Mouse (Mus musculus) thymus, postnatal 4 days (tissue): ENCODE results near the gene Trim71.
"Not testable (repeated sequence)": the region's sequence is repeated elsewhere in the genome, so short reads cannot be mapped to it uniquely, and the experiment has no call there.

Experiments used
- DNase-seq: peaks from one replicate; pipeline ENCODE4 v3.0.0; 2021

Gene Trim71

GRCm38 (mm10) chr9:114525073-114525633 lies 39.0 kb downstream of the Trim71 start:
- DNase-seq, result no peak

GRCm38 (mm10) chr9:114522501-114522900 lies 41.7 kb downstream of the Trim71 start:
- no peak for DNase-seq

GRCm38 (mm10) chr9:114522041-114522440 lies 42.1 kb downstream of the Trim71 start:
- DNase-seq, result peak; percentile 54

- not testable (repeated sequence) for DNase-seq
Measured at GRCm38 (mm10) chr9:114520529-114520928, 43.6 kb downstream of the Trim71 start.

GRCm38 (mm10) chr9:114518812-114519477 lies 45.2 kb downstream of the Trim71 start:
- no peak for DNase-seq

GRCm38 (mm10) chr9:114517924-114518497 lies 46.2 kb downstream of the Trim71 start:
- no peak for DNase-seq

- DNase-seq, result no peak
Measured at GRCm38 (mm10) chr9:114515364-114515763, 48.8 kb downstream of the Trim71 start, which contains the start of gene C130032M10Rik. Gene C130032M10Rik, plus strand, starts transcription at chr9:114515697.

- DNase-seq, result no peak
Measured at GRCm38 (mm10) chr9:114512831-114513230, 51.3 kb downstream of the Trim71 start.

- peak; percentile 62 for DNase-seq
Measured at GRCm38 (mm10) chr9:114509785-114510184, 54.4 kb downstream of the Trim71 start.

GRCm38 (mm10) chr9:114507421-114507820 lies 56.7 kb downstream of the Trim71 start:
- DNase-seq, result no peak

GRCm38 (mm10) chr9:114506564-114506963 lies 57.6 kb downstream of the Trim71 start:
- DNase-seq, result no peak

- DNase-seq, result no peak
Measured at GRCm38 (mm10) chr9:114504816-114505215, 59.4 kb downstream of the Trim71 start, which contains the start of gene Ccr4. Gene Ccr4, minus strand, starts transcription at chr9:114504916.

GRCm38 (mm10) chr9:114502711-114503427 lies 61.3 kb downstream of the Trim71 start:
- no peak for DNase-seq

- DNase-seq, result no peak
Measured at GRCm38 (mm10) chr9:114501913-114502312, 62.3 kb downstream of the Trim71 start.

GRCm38 (mm10) chr9:114501111-114501510 lies 63.1 kb downstream of the Trim71 start:
- DNase-seq, result no peak

GRCm38 (mm10) chr9:114499783-114500515 lies 64.2 kb downstream of the Trim71 start:
- peak; percentile 83 for DNase-seq

GRCm38 (mm10) chr9:114498218-114498617 lies 66.0 kb downstream of the Trim71 start:
- DNase-seq, result peak; percentile 98

GRCm38 (mm10) chr9:114496469-114496868 lies 67.7 kb downstream of the Trim71 start:
- DNase-seq, result peak; percentile 59

GRCm38 (mm10) chr9:114487481-114488258 lies 76.5 kb downstream of the Trim71 start:
- no peak for DNase-seq

GRCm38 (mm10) chr9:114486808-114487207 lies 77.4 kb downstream of the Trim71 start:
- DNase-seq, result no peak

- DNase-seq, result no peak
Measured at GRCm38 (mm10) chr9:114484771-114485170, 79.4 kb downstream of the Trim71 start.

GRCm38 (mm10) chr9:114480940-114481339 lies 83.2 kb downstream of the Trim71 start:
- DNase-seq, result no peak
